11 mouse cellular contexts compared by ENCODE assay signal in genomic region chr15:27778256-27778655, GRCm38 (mm10).
A peak's percentile ranks its signal among the peaks of the same experiment; 100 is the strongest.
DNase-seq lines count a peak whose midpoint lies in the region; ATAC-seq and TF ChIP-seq lines count a peak whose summit lies in the region.
"Had no signal": no experiment of that assay in that cellular context is flagged by ENCODE, and none has a peak within 500 bp of the region (broad histone marks: within the 10 kb centered on the region; RNA-seq: fewer than 3 reads in every experiment).

No protein-coding gene starts in this region.

- no peaks in the 10 kb centered on the region for H3K9me3 ChIP-seq in heart, embryonic 13.5 days
- no peaks in the 10 kb centered on the region for H3K9me3 ChIP-seq in embryonic facial prominence, embryonic 15.5 days (replicated peaks)
- H3K9me3 ChIP-seq in limb, embryonic 14.5 days (ENCODE audit: control insufficient read depth, low read length), result no peaks in the 10 kb centered on the region

- DNase-seq in heart, postnatal 14 days, result no peak
- peak; percentile 93 for DNase-seq in 3T3-L1 (ENCODE audit: low read depth, low spot score)
- peak; percentile 98 for DNase-seq in limb, embryonic 14.5 days (ENCODE audit: low spot score)
- no peak for DNase-seq in cerebellum, adult 8-10 months
- DNase-seq in layer of hippocampus, adult 9-10 months (ENCODE audit: low spot score), result no peak
- DNase-seq: adrenal gland, postnatal 10 days; gastrocnemius, postnatal 14 days had no signal

- peak overlapping the region; percentile 93 for H3K27ac ChIP-seq in heart, embryonic 13.5 days (replicated peaks)
- peak overlapping the region; percentile 95 for H3K27ac ChIP-seq in embryonic facial prominence, embryonic 15.5 days (replicated peaks)
- H3K27ac ChIP-seq in limb, embryonic 14.5 days (replicated peaks; ENCODE audit: low read depth, low read length), result peak overlapping the region; percentile 93

- no peak for TF ChIP-seq POLR2A in limb, embryonic 14.5 days (IDR thresholded peaks at IDR 0.05; ENCODE audit: borderline replicate concordance, extremely low read depth, insufficient read depth, insufficient read length)

- peak overlapping the region; percentile 52 for H3K9ac ChIP-seq in heart, embryonic 13.5 days
- H3K9ac ChIP-seq in embryonic facial prominence, embryonic 15.5 days, result no peak overlapping the region
- peak overlapping the region; percentile 16; the same call in 1 of the 2 replicates for H3K9ac ChIP-seq in limb, embryonic 14.5 days (ENCODE audit: low read depth, low read length, severe bottlenecking)

- H3K27me3 ChIP-seq in heart, embryonic 13.5 days (replicated peaks), result no peaks in the 10 kb centered on the region
- no peaks in the 10 kb centered on the region for H3K27me3 ChIP-seq in embryonic facial prominence, embryonic 15.5 days
- H3K27me3 ChIP-seq in limb, embryonic 14.5 days (ENCODE audit: control insufficient read depth, insufficient read depth, low read length), result no peaks in the 10 kb centered on the region

- ATAC-seq in heart, embryonic 13.5 days (ENCODE audit: extremely low read depth, insufficient number of reproducible peaks, low FRiP score, low TSS enrichment), result peak; percentile 18; the same call in 1 of the 2 replicates
- peak; percentile 68; the same call in 1 of the 2 replicates for ATAC-seq in embryonic facial prominence, embryonic 15.5 days (ENCODE audit: insufficient number of reproducible peaks, low FRiP score, low TSS enrichment, low read depth)
- ATAC-seq in limb, embryonic 14.5 days (ENCODE audit: low FRiP score, low read depth), result peak; percentile 55
- ATAC-seq in activated CD4-positive, CD25-positive, alpha-beta regulatory T cell, adult 4 months, result no peak
- ATAC-seq: CD4-positive, CD25-positive, alpha-beta regulatory T cell, adult 4 months had no signal

- peaks cover 73% of the 10 kb centered on the region for H3K4me1 ChIP-seq in heart, embryonic 13.5 days
- peaks cover 80% of the 10 kb centered on the region for H3K4me1 ChIP-seq in embryonic facial prominence, embryonic 15.5 days
- peaks cover 86% of the 10 kb centered on the region for H3K4me1 ChIP-seq in limb, embryonic 14.5 days (ENCODE audit: control insufficient read depth, insufficient read depth, low read length)

- intact Hi-C loops in heart, postnatal 14 days (cut with DNase I), result no loop called here

- peak overlapping the region; percentile 44 for H3K4me2 ChIP-seq in heart, embryonic 13.5 days
- H3K4me2 ChIP-seq in embryonic facial prominence, embryonic 15.5 days (replicated peaks), result peak overlapping the region; percentile 38; the same call in 1 of the 2 replicates
- peak overlapping the region; percentile 43 for H3K4me2 ChIP-seq in limb, embryonic 14.5 days (replicated peaks; ENCODE audit: low read depth, low read length, severe bottlenecking)

- no peak overlapping the region for H3K4me3 ChIP-seq in heart, embryonic 13.5 days
- no peak overlapping the region for H3K4me3 ChIP-seq in embryonic facial prominence, embryonic 15.5 days (replicated peaks)
- H3K4me3 ChIP-seq in limb, embryonic 14.5 days (replicated peaks; ENCODE audit: low read length), result 0 out of 2 replicates have a peak overlapping the region, but pooled peaks have one; percentile 5

- WGBS in heart, embryonic 13.5 days, result 11% methylated on average over 3 of the region's 3 CpGs
- WGBS in embryonic facial prominence, embryonic 15.5 days, result 7% methylated on average over 3 of the region's 3 CpGs
- WGBS in limb, embryonic 14.5 days, result 19% methylated on average over 3 of the region's 3 CpGs

- H3K36me3 ChIP-seq in heart, embryonic 13.5 days, result peaks cover 18% of the 10 kb centered on the region
- H3K36me3 ChIP-seq in embryonic facial prominence, embryonic 15.5 days, result peaks cover 7% of the 10 kb centered on the region
- H3K36me3 ChIP-seq in limb, embryonic 14.5 days (ENCODE audit: control insufficient read depth, insufficient read depth, low read length), result peaks cover 23% of the 10 kb centered on the region

Comparison
In these comparisons a context has a peak if more than half of its experiments do, and no peak if none do; other contexts are left out.
1. DNase-seq: peak in 3T3-L1 (single experiment) and limb, embryonic 14.5 days (single experiment); none in heart, postnatal 14 days (0 of 2), cerebellum, adult 8-10 months (single experiment) and layer of hippocampus, adult 9-10 months (single experiment).
2. Peak in every context shown above with its lines, with median percentiles within 50 percentile points of each other: H3K27ac ChIP-seq and H3K4me2 ChIP-seq.